Comparison of ENCODE assay signal across 11 mouse cellular contexts in the genomic region with DNA sequence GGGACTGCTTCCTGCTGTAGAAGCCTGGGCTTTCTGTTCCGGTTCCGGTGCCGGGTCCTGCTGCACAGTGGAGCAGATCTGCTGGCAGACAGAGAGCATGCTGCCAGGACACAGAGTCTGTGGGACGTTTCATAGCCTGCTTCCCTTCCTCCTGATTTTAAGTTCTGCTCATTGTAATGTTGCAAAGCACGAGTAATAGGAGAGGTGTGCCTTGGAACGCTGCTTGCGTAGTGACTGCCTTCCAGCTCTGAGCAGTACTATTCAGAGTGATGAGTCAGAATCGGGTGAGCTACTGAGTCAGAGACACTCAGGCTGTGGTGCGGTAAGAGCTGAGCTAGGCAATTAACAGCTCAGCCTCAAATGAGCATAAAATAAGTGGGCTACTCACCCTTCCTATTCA. TPM values are rescaled to one million over a fixed set of nuclear protein-coding genes. Genes with fewer than 3 reads are reported as not detected.
DNase-seq lines count a peak whose midpoint lies in the region; ATAC-seq and TF ChIP-seq lines count a peak whose summit lies in the region.
"Had no signal": no experiment of that assay in that cellular context is flagged by ENCODE, and none has a peak within 500 bp of the region (broad histone marks: within the 10 kb centered on the region; RNA-seq: fewer than 3 reads in every experiment).

No protein-coding gene starts in this region.

- H3K27ac ChIP-seq in MEL (ENCODE audit: control insufficient read depth, low read depth, low read length) = no peak overlapping the region
- H3K27ac ChIP-seq in liver, postnatal 0 days (ENCODE audit: low read depth) = peak overlapping the region; percentile 0; the same call in 1 of the 2 replicates
- no peak overlapping the region for H3K27ac ChIP-seq in kidney, embryonic 15.5 days
- H3K27ac ChIP-seq in hindbrain, embryonic 11.5 days (ENCODE audit: low read depth, low read length) = no peak overlapping the region
- H3K27ac ChIP-seq: embryonic facial prominence, embryonic 13.5 days; limb, embryonic 12.5 days; neural tube, embryonic 13.5 days had no signal

- H3K36me3 ChIP-seq in MEL (ENCODE audit: control insufficient read depth in 1 of 2, insufficient read depth in 2 of 2, low read length in 2 of 2) = peaks cover 0 to 7% of the 10 kb centered on the region in 2 experiments; a peak in 2 of 4 replicates
- H3K36me3 ChIP-seq in liver, postnatal 0 days (replicated peaks; ENCODE audit: insufficient read depth, low read length) = peaks cover 9% of the 10 kb centered on the region; the same call in 1 of the 2 replicates
- no peaks in the 10 kb centered on the region for H3K36me3 ChIP-seq in kidney, embryonic 15.5 days
- H3K36me3 ChIP-seq in hindbrain, embryonic 11.5 days (ENCODE audit: control insufficient read depth, insufficient read depth, low read length) = no peaks in the 10 kb centered on the region
- H3K36me3 ChIP-seq: embryonic facial prominence, embryonic 13.5 days; limb, embryonic 12.5 days; neural tube, embryonic 13.5 days had no signal

- 64% methylated on average over 9 of the region's 9 CpGs for WGBS in liver, postnatal 0 days (ENCODE audit: insufficient replicate concordance)
- WGBS in kidney, embryonic 15.5 days = 81% methylated on average over 9 of the region's 9 CpGs
- WGBS in hindbrain, embryonic 11.5 days = 90% methylated on average over 9 of the region's 9 CpGs

- no peak overlapping the region for H3K4me3 ChIP-seq in MEL (ENCODE audit: control insufficient read depth in 1 of 2, insufficient read depth in 1 of 2, low read depth in 2 of 2, low read length in 2 of 2)
- H3K4me3 ChIP-seq in liver, postnatal 0 days (ENCODE audit: low read depth, low read length) = no peak overlapping the region
- H3K4me3 ChIP-seq in kidney, embryonic 15.5 days (replicated peaks) = no peak overlapping the region
- H3K4me3 ChIP-seq in hindbrain, embryonic 11.5 days (ENCODE audit: low read depth, low read length) = no peak overlapping the region
- H3K4me3 ChIP-seq: embryonic facial prominence, embryonic 13.5 days; limb, embryonic 12.5 days; neural tube, embryonic 13.5 days had no signal

- peak; percentile 80 for ATAC-seq in liver, postnatal 0 days
- no peak for ATAC-seq in kidney, embryonic 15.5 days (replicated peaks; ENCODE audit: low FRiP score)
- ATAC-seq in hindbrain, embryonic 11.5 days (ENCODE audit: low FRiP score) = no peak

- H3K79me2 ChIP-seq in MEL (ENCODE audit: control insufficient read depth, insufficient read depth, low read length, poor library complexity) = no peaks in the 10 kb centered on the region

- peaks cover 0 to 11% of the 10 kb centered on the region in 2 experiments; a peak in 2 of 4 replicates for H3K4me1 ChIP-seq in MEL (ENCODE audit: control insufficient read depth in 1 of 2, insufficient read depth in 2 of 2, low read length in 2 of 2)
- H3K4me1 ChIP-seq in liver, postnatal 0 days (ENCODE audit: insufficient read depth) = peaks cover 6% of the 10 kb centered on the region; the same call in 1 of the 2 replicates
- peaks cover 22% of the 10 kb centered on the region for H3K4me1 ChIP-seq in kidney, embryonic 15.5 days
- no peaks in the 10 kb centered on the region; the same call in 1 of the 2 replicates for H3K4me1 ChIP-seq in hindbrain, embryonic 11.5 days (replicated peaks; ENCODE audit: control insufficient read depth, insufficient read depth, low read length)

- TF ChIP-seq EP300 in MEL (IDR thresholded peaks at IDR 0.05; ENCODE audit: low read depth in 1 of 2, low read length in 2 of 2) = no peak
- TF ChIP-seq EP300 in liver, postnatal 0 days (IDR thresholded peaks at IDR 0.05; ENCODE audit: low read depth) = no peak

- no peak for TF ChIP-seq POLR2A in MEL (IDR thresholded peaks at IDR 0.05; ENCODE audit: control insufficient read depth in 1 of 2, insufficient read depth in 1 of 2, low read depth in 1 of 2, low read length in 2 of 2, poor library complexity in 1 of 2)

- no peak for TF ChIP-seq CTCF in MEL (IDR thresholded peaks at IDR 0.05 in 2 of 3, conservative IDR thresholded peaks at IDR 0.05 in 1 of 3; ENCODE audit: control insufficient read depth in 1 of 3, insufficient read depth in 1 of 3, low read depth in 2 of 3, low read length in 3 of 3, poor library complexity in 1 of 3, severe bottlenecking in 1 of 3)
- no peak for TF ChIP-seq CTCF in liver, postnatal 0 days (IDR thresholded peaks at IDR 0.05; ENCODE audit: low read depth)

- no peaks in the 10 kb centered on the region for H3K9me3 ChIP-seq in MEL (replicated peaks; ENCODE audit: insufficient read depth, low read length)
- no peaks in the 10 kb centered on the region for H3K9me3 ChIP-seq in liver, postnatal 0 days (ENCODE audit: low read length)
- H3K9me3 ChIP-seq in kidney, embryonic 15.5 days (replicated peaks) = no peaks in the 10 kb centered on the region
- H3K9me3 ChIP-seq in hindbrain, embryonic 11.5 days (ENCODE audit: control insufficient read depth, low read length) = no peaks in the 10 kb centered on the region
- H3K9me3 ChIP-seq: neural tube, embryonic 13.5 days had no signal

- H3K27me3 ChIP-seq in MEL (ENCODE audit: control insufficient read depth in 1 of 2, insufficient read depth in 2 of 2, low read length in 2 of 2) = no peaks in the 10 kb centered on the region
- H3K27me3 ChIP-seq in liver, postnatal 0 days (ENCODE audit: insufficient read depth, low read length) = no peaks in the 10 kb centered on the region
- H3K27me3 ChIP-seq in kidney, embryonic 15.5 days = no peaks in the 10 kb centered on the region
- H3K27me3 ChIP-seq in hindbrain, embryonic 11.5 days (ENCODE audit: control insufficient read depth, insufficient read depth, low read length) = no peaks in the 10 kb centered on the region
- H3K27me3 ChIP-seq: embryonic facial prominence, embryonic 13.5 days; limb, embryonic 12.5 days; neural tube, embryonic 13.5 days had no signal

- H3K9ac ChIP-seq in MEL (ENCODE audit: control insufficient read depth, low read depth, low read length, poor library complexity, severe bottlenecking) = no peak overlapping the region
- no peak overlapping the region for H3K9ac ChIP-seq in liver, postnatal 0 days (replicated peaks)
- H3K9ac ChIP-seq in kidney, embryonic 15.5 days = no peak overlapping the region
- no peak overlapping the region for H3K9ac ChIP-seq in hindbrain, embryonic 11.5 days (ENCODE audit: low read depth, low read length)
- H3K9ac ChIP-seq: embryonic facial prominence, embryonic 13.5 days; limb, embryonic 12.5 days; neural tube, embryonic 13.5 days had no signal

- DNase-seq in layer of hippocampus, adult 18-20 months (ENCODE audit: low spot score in 2 of 2) = peak; percentile 66 to 80
- no peak for DNase-seq in layer of hippocampus, adult 9-10 months (ENCODE audit: low spot score)
- peak; percentile 42 for DNase-seq in MEL (ENCODE audit: low read depth, low spot score)
- peak; percentile 31 for DNase-seq in c-Kit-positive CD71-negative TER-119-negative erythroid progenitor cells, embryonic 14.5 days (ENCODE audit: low read depth)
- DNase-seq in liver, postnatal 0 days = no peak
- no peak for DNase-seq in kidney, adult 8-10 months
- no peak for DNase-seq in hindbrain, embryonic 11.5 days (ENCODE audit: low spot score)

- no peak for TF ChIP-seq RAD21 in MEL (IDR thresholded peaks at IDR 0.05; ENCODE audit: low read depth, low read length)

- H3K4me2 ChIP-seq in liver, postnatal 0 days (ENCODE audit: low read depth, low read length) = no peak overlapping the region
- no peak overlapping the region for H3K4me2 ChIP-seq in kidney, embryonic 15.5 days
- no peak overlapping the region for H3K4me2 ChIP-seq in hindbrain, embryonic 11.5 days (replicated peaks; ENCODE audit: low read depth, low read length)
- H3K4me2 ChIP-seq: embryonic facial prominence, embryonic 13.5 days; limb, embryonic 12.5 days; neural tube, embryonic 13.5 days had no signal

TF ChIP-seq in MEL, 35 proteins besides CTCF, POLR2A, EP300 and RAD21:
- TF ChIP-seq SIN3A (IDR thresholded peaks at IDR 0.05; ENCODE audit: low read length) = no peak

RNA-seq across cellular contexts. Expression of a gene that starts 26.9 kb away (rescaled TPM):
- total RNA-seq in layer of hippocampus, adult 18-20 months (2021) = 100 to 1,000 TPM; 108 to 114 TPM
- 8.2 and 9.7 TPM in 2 replicates for total RNA-seq in MEL (2012; rRNA removed)
- polyA plus RNA-seq in MEL (2012; ENCODE audit: insufficient read depth in 1 of 2, insufficient read length in 2 of 2, low read depth in 1 of 2, low replicate concordance in 2 of 2, missing spikeins in 1 of 2) = 1 to 10 TPM in 1 of 2 experiments, not detected in 1; 9.3 TPM
- 18.2 and 23.9 TPM in 2 replicates for polyA plus RNA-seq in liver, postnatal 0 days (2015; fragmentation: Nextera tagmentation; extraction: Ambion mirVana)
- polyA plus RNA-seq in kidney, embryonic 15.5 days (2015; fragmentation: Nextera tagmentation; extraction: Ambion mirVana) = 15.8 and 16.3 TPM in 2 replicates
- polyA plus RNA-seq in hindbrain, embryonic 11.5 days (2014; fragmentation: Nextera tagmentation; extraction: Ambion mirVana) = 3.0 and 4.6 TPM in 2 replicates

RNA-seq across cellular contexts. Expression of a gene that starts 56.0 kb away (rescaled TPM):
- total RNA-seq in layer of hippocampus, adult 18-20 months (2021) = under 1 TPM; 0.28 to 0.54 TPM
- total RNA-seq in MEL (2012; rRNA removed) = 22.6 and 29.9 TPM in 2 replicates
- polyA plus RNA-seq in MEL (2012; ENCODE audit: insufficient read depth in 1 of 2, insufficient read length in 2 of 2, low read depth in 1 of 2, low replicate concordance in 2 of 2, missing spikeins in 1 of 2) = 10 to 100 TPM; 31.5 to 48.5 TPM
- polyA plus RNA-seq in liver, postnatal 0 days (2015; fragmentation: Nextera tagmentation; extraction: Ambion mirVana) = 10.1 and 12.5 TPM in 2 replicates
- polyA plus RNA-seq in kidney, embryonic 15.5 days (2015; fragmentation: Nextera tagmentation; extraction: Ambion mirVana) = 60.9 and 66.7 TPM in 2 replicates
- polyA plus RNA-seq in hindbrain, embryonic 11.5 days (2014; fragmentation: Nextera tagmentation; extraction: Ambion mirVana) = 76.7 and 90.3 TPM in 2 replicates

Comparison
In these comparisons a context has a peak if more than half of its experiments do, and no peak if none do; other contexts are left out.
1. DNase-seq: peak in layer of hippocampus, adult 18-20 months (2 of 2), MEL (single experiment) and c-Kit-positive CD71-negative TER-119-negative erythroid progenitor cells, embryonic 14.5 days (single experiment); none in layer of hippocampus, adult 9-10 months (single experiment), liver, postnatal 0 days (single experiment), kidney, adult 8-10 months (0 of 2) and hindbrain, embryonic 11.5 days (single experiment).